Mouse (Mus musculus) layer of hippocampus, postnatal 25 days (tissue): Measurements from ENCODE around the gene Slc6a6. TPM values are rescaled to one million over a fixed set of nuclear protein-coding genes. Genes with fewer than 3 reads are reported as not detected.

Experiments
- DNase-seq, 2 experiments: peaks; one replicate each; pipeline ENCODE4 v3.0.0; 2022; ENCODE audit warnings: mixed read lengths in 2 of 2, low spot score in 1 of 2; ENCODE audit errors: extremely low spot score in 1 of 2
- total RNA-seq, 2 experiments: library from RNA; stranded (reverse); gene quantifications; 2 replicates each; pipeline ENCODE4 v1.2.3; 2021

Gene Slc6a6
- total RNA-seq, 2 experiments from 2014 or later: 104 to 168 TPM

DNA sequence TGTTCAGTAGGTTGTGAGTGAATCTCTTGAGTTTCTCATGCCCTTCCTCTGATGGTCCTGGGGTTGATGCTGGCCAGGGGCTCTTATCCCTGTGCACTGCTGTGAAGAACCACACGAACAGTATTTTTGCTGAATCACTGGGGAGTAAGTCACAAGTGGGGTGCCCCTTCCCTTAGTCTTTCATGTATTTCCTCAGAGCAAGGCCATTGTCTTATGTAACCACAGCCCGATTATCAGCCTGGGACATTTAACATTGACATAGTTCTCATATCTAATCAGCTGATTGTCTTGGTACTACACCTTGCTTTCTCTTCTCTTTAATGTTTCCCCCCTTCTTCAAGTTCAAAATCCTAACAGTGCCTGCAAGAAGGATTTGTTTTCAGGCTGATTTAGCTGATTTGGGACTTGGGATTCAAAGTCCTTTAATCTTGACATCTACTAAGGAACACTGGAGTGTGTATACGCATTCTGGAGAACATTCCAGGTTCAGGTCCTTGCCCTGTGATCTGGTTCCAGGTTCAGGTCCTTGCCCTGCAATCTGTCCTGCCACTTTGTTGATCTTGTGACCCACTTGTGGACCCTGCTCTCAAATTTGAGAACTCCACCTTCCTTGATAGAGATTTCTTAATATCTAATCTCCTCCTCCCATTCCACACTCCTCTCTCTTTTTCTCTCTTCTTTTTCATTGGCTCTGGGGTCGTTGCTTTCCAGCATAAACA is 15.8 kb downstream of the Slc6a6 start:
- no peak for DNase-seq

DNA sequence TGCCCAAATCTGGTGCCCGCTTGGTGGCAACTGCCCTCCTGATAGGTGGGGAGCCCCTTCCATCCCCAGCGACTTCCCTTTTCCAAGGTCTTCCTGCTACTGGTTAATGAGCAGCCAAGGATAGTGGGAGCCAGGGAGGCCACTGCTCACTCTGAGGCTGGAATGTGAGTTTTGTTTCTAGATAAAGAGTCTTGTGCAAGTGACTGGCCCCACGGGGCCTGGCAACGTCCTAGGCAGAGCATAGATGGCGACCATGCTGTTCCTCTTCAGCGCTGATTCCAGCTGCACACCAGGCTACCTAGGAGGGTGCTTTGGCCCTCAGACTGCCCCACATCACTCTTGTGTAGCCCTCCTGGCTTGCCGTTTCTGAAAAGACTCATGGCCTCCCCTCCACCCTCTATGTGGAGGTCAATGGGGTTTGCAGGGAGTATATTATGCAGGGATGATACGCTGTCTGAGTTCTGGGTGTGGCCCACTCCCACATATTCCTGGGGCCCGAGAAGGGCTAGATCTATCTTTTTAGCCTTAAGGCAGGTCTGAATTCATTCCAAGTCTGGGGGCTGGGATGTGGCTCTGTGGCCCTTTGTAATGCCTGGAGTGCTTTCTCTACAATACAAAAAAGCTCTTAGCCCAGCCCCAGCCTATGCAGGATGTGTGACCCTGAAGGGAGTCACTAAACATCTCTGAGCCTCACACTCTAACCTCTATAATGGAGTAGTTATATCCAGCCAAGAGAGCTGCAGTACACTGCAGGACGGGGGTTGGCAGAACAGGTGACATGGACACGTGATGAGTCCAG is 17.2 kb downstream of the Slc6a6 start:
- no peak for DNase-seq

GRCm38 (mm10) chr6:91703459-91703858 is 19.6 kb downstream of the Slc6a6 start:
- DNase-seq: no peak

GRCm38 (mm10) chr6:91704446-91704845 is 20.6 kb downstream of the Slc6a6 start:
- no peak for DNase-seq

DNA sequence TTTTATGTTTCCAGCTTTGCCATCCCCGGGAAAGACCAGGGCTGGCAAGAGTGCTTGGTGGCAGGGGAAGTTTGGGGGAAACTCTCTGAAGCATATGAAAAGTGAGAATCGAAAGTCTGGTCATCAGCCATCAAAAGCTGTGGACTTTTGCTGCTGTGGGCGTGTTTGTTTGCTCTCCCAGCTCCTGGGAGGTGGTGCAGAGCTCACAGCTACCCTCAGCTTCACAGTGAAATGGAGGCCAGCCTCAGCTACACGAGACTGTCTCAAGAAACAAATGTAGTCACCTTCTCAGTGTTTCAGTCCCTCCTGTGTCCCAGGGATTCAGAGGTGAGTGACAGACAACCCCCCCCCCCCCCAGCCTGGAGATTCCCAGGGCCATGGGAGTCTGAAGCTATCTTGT is 21.8 kb downstream of the Slc6a6 start:
- DNase-seq: no peak

DNA sequence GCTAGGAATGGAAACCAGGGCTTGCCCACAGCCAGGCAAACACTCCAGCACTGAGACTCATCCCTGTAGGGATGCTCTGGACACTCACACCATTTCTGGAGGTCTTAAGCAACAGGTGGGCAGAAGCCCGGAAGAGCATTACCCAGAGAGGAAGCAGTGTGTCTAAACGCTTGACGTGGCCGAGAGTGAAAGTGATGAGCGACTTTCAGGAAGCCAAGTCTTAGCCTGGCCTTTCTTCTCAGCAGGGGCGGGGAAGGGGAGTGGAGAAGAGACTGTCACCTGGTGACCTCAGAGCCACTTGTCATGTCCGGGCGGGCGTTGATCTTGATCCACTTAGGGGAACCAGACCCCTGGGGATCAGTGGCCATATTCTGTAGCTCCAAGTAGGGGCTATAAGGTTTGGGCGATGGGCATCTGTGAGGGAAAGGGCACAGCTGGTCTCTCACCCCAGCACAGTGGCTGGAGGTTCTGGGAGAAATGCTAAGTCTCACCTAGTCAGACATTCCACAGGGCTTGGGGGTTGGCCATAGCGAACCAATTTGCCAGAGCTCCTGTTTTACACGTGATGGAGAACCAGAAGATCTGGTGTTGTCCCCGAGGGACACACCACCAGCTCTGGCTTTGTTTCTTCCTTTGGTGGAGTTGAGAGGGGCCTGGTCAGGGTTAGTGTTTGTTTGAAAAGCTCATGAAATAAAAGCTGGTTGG is 22.4 kb downstream of the Slc6a6 start:
- no peak for DNase-seq

GRCm38 (mm10) chr6:91707276-91707885 is 23.5 kb downstream of the Slc6a6 start:
- no peak for DNase-seq

DNA sequence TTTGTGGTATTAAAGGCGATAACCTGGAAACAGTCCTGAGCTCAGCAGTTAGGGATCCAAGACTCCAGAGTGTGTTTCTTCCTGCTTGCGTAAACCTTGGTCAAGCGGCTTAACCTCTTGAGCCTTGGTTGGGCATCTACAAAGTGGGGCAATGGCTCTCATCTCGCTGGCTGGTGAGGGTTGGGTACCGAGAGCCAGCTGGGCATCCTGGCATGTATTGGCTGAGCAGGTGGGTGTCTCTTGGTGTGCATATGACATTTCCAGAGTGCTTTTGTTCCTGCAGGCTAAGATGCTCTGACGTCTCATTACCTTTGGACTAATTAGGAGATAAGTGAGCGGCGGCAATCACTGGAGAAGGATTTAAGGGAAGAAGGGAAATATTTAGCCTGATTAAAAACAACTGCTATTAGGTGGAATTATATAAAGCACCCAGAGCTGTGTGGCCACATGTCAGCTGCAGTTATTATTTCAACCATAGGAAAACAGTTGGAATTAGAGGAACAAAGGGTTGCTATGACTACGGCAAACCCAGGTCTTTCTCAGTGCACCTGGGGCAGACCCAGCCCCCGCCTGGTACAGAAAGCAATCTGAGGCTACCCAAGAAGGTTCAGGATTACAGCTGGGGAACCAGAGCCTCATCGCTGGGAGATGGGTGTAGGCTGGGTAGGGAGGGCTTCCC is 24.2 kb downstream of the Slc6a6 start:
- DNase-seq: no peak

DNA sequence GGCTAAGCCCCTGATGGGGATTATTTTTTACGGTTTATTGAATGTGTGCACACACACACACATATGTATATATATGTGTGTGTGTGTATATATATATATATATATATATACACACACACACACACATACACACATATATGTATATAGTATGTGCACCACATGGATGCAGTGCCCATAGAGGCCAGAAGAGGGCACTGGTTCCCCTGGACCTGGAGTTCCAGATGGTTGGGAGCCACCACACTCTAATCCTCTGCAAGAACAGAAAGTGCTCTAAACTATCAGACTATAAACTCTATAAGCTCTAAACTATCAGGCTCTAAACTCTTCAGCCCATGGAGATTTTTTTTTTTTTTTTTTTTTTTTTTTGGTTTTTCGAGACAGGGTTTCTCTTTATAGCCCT is 25.1 kb downstream of the Slc6a6 start:
- no peak for DNase-seq

GRCm38 (mm10) chr6:91710345-91710930 is 26.6 kb downstream of the Slc6a6 start:
- no peak for DNase-seq

DNA sequence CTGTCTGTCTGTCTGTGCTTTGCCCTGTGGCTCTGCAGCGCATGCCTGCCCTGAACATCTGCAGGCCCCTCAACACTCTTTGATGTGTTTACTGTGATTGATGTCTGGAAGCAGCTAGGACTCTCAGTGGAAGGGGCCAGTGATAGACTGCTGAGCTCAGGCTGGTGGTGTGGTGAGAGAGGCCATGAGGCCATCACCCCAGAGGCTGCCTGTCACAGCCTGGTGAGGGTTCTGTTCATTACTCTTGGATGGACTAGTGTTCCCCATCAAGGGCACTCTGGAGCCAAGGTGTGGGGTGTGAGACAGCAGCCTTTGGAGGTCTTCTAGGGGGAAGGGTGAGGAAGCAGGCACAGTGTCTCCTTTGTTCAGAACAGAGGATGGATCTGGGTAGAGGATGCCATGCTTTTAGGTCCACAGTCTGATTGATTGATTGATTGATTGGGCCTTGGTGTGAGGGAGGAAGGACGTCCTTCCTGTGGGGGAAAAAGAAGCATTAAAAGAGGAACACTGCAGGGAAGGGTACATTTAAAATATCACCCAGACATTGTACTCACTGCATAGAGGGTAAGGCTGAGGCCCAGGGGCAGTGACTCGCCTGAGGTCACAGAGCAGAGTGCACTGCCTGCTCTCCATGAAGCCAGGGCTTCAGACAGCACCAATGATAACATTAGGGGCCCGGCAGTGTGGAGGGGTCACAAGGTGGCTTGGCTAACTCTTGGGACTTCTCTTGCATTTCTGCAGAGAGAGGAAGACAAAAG is 28.4 kb downstream of the Slc6a6 start:
- no peak for DNase-seq

DNA sequence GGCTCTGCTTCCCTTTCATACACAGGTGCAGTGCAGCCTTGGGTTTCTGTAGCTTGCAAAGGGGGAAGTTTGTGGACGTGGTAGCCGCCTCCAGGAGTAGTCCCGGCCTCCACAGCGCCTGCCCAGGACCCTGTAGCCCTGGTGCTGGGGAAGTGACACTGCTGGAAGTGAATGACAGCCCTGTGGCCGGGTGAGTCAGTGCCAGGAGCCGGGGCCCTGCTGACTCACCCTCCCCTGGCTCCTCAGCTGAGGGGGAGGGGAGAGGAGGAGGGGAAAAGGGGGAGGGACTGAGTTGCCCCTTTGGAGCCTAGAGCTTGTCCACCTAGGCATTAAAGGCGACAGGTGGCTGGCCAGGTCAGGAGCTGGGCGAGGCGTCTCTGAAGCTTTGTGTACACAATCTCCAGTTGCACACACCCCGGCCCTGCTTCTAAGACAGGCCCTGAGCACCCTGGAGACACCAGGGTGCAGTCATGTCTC is 29.0 kb downstream of the Slc6a6 start:
- no peak for DNase-seq

DNA sequence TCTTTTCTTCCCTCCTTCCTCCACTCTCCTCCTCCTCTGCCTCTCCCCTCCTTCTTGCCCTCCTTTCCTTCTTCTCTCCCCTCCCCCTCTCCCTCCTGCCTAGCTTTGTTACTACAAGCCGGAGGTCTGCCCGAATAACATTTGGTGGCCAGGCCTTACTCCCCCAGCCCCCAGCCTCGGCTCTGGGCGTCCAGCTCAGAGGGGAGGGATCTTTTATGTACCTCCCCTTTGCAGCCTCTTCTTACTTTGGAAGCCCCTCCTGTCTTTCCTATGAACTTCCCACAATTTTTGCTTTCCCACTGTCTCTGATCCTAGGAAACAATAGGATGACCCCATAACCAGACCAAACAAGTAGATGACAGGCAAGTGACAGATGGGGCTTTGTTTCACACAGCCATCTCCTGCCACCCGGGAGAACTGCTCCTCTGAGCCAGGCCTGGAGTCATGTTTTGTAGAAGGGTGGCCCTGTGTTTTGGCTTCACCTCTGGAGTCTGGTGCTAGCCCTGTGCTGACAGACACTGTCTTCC is 29.6 kb downstream of the Slc6a6 start:
- no peak for DNase-seq

- DNase-seq: no peak
Measured at GRCm38 (mm10) chr6:91715023-91715422, 31.2 kb downstream of the Slc6a6 start.

DNA sequence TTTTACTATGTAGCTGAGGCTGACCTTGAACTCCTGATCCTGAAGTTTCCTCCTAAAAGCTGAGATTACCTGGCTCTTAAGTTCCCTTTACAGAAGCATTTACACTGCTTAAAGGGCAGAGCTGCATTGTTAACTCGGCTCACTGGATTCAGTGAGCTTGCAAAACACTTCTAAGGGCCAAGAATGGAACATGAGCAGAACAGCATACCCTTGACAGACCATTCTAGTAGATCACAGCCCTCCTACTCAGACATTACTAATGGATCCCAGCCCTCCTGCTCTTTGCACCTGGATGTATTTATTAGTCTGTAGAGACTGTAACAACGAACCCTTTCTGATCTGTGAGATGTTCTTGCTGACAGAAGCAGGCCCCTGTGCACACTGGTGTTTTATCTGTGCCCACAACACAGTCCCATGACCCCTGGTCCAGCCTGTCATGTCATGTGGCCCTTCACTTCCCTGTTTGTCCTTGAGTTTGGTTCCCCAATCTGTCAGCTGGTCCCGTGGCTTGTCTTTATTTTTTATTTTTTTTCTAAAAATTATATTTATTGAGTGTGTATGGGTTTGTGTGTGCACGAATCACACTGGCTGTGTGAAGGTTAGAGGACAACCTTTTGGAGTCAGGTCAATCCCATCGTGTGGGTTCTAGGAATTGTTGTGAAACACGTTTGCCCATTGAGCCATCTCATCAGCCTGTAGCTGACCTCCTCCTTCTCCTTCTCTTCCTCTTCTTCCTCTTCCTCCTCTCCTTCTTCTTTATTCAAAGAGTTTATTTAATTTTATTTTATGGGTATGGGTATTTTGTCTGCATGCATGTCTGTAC is 32.3 kb downstream of the Slc6a6 start:
- DNase-seq: no peak

DNA sequence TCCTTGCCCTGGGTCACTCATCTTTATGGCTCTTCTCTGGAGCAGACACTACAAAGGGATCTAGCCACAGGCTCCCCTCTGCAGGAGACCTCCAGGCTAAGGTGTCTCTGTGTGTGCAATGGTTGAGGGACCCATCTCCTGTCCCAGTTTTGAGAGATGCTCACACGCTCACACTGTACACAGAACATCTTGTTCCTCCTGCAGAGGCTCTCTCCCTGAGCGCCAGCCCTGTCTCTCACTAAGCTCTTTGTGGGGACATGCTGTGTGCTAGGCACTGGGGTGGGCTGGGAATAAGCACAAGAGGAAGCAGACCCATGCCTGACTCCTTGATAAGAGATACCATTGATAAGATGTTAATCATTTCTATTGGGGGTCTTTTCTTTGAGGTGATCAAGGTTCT is 34.2 kb downstream of the Slc6a6 start:
- DNase-seq: no peak

DNA sequence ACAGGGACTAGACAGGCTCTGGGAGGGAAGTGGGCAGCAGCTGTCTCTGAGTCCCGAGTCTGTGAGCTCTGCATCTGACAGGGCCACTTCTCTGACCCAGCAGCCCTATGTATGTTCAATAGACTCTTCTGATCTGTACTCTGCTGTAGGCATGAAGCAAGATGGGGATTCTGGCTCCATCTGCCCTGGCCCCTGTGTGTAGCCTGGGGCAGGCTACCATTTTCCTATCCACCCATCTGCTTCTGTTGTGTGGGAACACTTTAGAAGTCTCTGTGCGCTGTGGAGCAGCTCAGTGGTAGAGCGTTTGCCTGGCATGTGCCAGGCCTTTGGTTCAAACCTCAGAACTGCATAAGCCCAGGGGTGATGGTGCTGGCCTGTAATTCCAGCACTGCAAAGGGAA is 34.8 kb downstream of the Slc6a6 start:
- DNase-seq: no peak
